Mouse (Mus musculus) adrenal gland (tissue): ENCODE data around the gene Gm42742.

ENCODE experiments used
- intact Hi-C: fragments of 180-260 bp; cut with DNase I; formaldehyde crosslinking; loops from one replicate; pipeline ENCODE4 v1.15.1; 2025
- long read RNA-seq, 2 experiments: library from polyadenylated mRNA; unstranded; transcript quantifications; one replicate each; pipeline ENCODE4 v2.0.0; 2020; ENCODE audit warnings: borderline replicate concordance in 1 of 2; ENCODE audit not compliant: insufficient replicate concordance in 1 of 2

The Gm42742 gene
- long read RNA-seq, experiment 1, partial matches to known transcripts = 2 of 3 reads
- long read RNA-seq, experiment 1, other reads (novel, unspliced or antisense) = 1 of 3 reads
- long read RNA-seq, experiment 2, partial matches to known transcripts = 1 of 3 reads
- long read RNA-seq, experiment 2, other reads (novel, unspliced or antisense) = 2 of 3 reads

DNA sequence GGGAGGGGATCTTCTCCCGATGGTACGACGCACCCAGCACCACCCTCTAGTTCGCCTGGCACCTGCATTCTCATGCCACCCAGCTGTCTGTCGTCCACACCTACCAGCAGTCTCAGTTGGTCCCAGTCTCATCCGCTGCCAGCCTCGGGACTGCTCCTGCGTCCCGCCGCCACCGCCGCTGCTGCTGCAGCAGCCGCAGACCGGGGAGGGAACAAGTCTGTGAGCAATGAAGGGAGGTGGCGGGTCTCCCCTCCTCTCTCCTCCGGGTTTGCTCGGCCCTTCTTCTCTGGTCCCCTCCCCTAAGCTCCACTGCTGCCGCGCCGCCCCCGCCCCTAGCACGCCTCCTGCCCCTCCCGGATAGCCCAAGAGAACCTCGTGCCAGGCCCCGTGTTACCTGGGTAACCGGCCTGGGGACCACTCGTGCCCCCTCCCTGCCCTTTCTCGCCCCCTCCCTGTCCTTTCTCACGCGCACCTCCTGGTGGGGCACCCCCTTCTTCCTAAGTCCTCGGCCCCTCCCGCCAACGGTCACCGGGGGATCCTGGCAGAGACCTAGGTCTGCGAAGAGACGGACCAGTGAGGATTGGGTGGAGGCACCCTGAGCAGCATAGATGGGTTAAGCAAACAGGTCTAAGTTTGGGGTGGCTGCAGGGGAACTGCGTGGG is at the start of gene Gm42742, which contains the start of gene Prrt2:
Gene Gm42742, minus strand, starts transcription at position 197 of the 662 bp plus-strand sequence.
Gene Prrt2, minus strand, starts transcription at position 311 of the 662 bp plus-strand sequence.
- intact Hi-C loops = no loop called here

GRCm38 (mm10) chr7:127066317-127066716 is 45.4 kb upstream of the Gm42742 start:
- intact Hi-C loops = no loop called here

- intact Hi-C loops = no loop called here
Measured at GRCm38 (mm10) chr7:127065538-127065937, 44.6 kb upstream of the Gm42742 start.

DNA sequence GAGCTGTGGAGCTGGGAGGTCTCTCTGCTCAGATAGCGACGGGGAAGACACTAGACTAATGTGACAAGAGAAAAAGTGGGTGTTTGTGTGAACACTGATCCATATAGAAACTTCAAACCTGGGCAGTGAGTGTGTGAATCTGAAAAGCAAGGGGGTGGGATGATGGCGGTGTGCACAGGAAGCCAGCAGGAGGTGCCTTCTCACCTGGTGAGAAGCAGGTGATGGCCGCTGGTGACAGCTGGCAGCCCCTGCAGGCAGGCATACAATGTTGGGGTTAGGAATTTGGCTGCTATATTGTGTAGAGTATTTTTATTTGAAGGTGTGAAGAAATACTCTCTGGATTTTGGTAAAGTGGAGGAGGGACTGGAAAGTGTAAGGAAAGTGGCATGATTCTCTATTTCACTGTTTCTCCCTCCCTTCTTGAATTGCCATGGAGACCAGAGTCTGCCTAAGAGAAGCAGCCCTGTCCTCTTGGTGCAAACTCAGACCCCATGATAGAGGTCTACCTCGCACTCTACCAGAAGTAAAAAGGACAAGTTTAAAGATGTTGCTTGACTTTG is 34.2 kb upstream of the Gm42742 start:
- intact Hi-C loops = no loop called here

- intact Hi-C loops = loop anchor here (5.0 kb wide), 1 partner anchor 60 kb away; no protein-coding TSS in a partner anchor
Measured at GRCm38 (mm10) chr7:127041851-127042672, 21.2 kb upstream of the Gm42742 start, which contains the start of gene Kif22. Gene Kif22 (minus strand): TSS chr7:127042471.

DNA sequence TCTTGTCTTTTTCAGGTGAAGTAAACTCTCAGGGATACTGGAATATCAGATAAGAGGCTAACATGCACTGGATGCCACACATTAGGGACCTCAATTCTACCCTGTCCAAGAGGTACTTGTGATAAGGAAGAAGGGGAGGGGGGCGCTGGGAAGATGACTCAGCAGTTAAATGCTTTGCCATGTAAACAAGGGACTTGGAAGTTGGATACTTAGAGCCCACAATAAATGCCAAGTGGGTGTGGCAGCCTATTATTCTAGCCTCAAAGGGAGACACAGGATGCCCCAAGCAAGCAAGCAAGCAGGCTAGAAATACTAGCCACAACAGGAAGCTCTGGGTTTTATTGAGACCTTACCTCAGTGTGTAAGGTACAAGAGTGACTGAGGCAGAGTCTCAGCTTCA is 10.3 kb upstream of the Gm42742 start:
- intact Hi-C loops = no loop called here

- intact Hi-C loops = no loop called here
Measured at GRCm38 (mm10) chr7:127030172-127030571, 9.3 kb upstream of the Gm42742 start.

GRCm38 (mm10) chr7:127027885-127028284 is 7.0 kb upstream of the Gm42742 start:
- intact Hi-C loops = loop anchor here (5.0 kb wide), 1 partner anchor 74 kb away; no protein-coding TSS in a partner anchor

- intact Hi-C loops = loop anchor here (5.0 kb wide), 1 partner anchor 75 kb away; no protein-coding TSS in a partner anchor
Measured at GRCm38 (mm10) chr7:127026984-127027726, 6.3 kb upstream of the Gm42742 start, which contains the start of gene Maz. Gene Maz (minus strand): TSS chr7:127027037.

GRCm38 (mm10) chr7:127026616-127026983 is 5.7 kb upstream of the Gm42742 start:
- intact Hi-C loops = loop anchor here (5.0 kb wide), 1 partner anchor 76 kb away; no protein-coding TSS in a partner anchor

DNA sequence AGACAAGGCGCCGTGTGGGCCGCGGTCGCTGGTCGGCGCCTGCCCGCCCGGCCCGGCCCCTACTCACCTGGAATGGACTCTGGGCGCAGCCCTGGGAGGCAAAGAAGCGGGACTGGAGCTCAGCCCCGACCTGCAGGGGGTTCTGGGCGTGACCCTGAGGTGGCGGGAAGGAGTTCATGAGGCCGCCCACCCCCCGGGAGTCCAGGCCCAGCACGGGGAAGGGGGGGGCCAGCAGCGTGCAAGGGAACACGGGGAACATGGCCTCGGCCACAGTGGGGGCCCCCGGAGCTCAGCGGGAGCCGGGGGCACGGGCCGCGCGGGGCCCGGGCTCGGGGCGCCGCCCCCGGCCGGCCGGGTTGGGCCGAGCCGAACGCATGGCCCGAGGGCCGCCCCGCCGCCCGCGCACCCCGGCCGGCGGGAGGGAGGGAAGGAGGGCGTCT is 5.3 kb upstream of the Gm42742 start:
- intact Hi-C loops = loop anchor here (5.0 kb wide), 1 partner anchor 76 kb away; no protein-coding TSS in a partner anchor

GRCm38 (mm10) chr7:127025556-127026160 is 4.8 kb upstream of the Gm42742 start:
- intact Hi-C loops = loop anchor here (5.0 kb wide), 1 partner anchor 77 kb away; no protein-coding TSS in a partner anchor

DNA sequence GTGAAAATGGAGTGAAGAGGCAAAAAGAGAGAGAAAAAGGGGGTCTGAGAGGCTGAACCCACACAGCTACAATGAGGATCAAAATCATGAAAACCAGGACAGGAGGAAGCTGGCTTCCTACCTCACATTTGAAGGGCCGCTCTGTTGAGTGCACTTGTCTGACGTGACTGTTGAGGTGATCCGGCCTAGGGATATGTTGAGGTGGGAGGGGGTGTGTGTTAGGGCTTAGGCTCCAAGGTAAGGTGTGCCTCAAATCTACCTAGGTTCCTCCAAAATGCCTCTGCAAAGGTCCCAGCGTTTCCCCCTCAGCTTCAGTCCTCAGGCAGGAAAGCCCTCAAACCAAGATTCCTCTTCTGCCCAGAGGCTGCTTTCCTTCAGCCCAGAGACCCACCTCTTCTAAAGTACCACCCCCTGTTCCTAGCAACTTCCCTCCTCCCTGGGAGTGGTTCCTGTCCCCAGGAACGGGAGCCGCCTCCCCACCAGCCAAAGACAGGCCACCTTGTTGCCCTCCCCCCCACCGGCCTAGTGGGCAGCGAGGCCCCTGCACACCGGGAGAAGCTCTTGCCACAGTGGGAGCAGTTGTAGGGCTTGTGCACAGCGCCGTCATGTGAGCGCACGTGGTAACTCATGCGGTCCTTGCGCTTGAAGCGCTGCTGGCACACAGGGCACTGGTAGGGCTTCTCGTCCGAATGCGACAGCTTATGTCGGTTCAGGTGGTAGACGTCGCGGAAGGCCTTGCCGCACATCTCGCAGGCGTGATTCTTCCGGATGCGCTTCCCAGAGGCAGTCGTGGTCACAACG is 4.1 kb upstream of the Gm42742 start:
- intact Hi-C loops = loop anchor here (5.0 kb wide), 1 partner anchor 77 kb away; no protein-coding TSS in a partner anchor

DNA sequence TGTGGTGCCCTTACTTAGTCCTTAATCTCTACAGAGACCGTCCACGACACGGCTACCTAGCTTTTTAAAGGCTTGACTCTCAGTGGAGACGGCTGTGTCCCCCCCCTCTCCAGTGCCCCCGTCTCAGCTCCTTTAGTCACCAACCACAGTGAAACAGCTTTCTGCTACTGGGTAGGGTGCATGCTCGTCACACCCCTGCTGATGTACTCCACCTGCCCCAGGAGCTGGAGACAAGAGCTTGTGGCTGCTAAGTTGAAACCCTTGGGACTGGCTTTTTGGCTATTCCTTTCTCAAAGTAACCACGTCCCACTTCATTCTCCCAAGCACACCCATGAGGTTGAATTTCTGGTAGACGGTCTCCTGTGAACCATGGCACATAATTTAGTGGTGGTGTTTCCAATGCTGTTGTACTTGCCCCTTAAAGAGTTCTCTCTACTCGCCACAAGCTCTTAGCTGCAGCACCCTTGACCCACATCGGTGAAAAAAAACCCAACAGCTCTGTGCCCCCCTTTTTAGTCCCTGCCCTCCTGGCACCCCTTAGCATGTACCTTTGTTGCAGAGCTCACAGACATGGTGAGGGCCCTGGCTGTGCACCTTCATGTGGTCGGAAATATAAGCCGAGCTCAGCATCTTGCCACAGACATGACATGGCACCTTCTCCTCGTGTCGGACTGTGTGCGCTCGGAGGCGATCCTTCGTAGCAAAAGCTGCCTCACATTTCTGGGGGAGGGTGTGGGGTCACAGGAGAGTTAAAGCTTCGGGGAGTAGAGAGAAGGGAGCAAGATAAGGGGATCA is 3.2 kb upstream of the Gm42742 start:
- intact Hi-C loops = no loop called here

- intact Hi-C loops = no loop called here
Measured at GRCm38 (mm10) chr7:127023272-127023691, 2.4 kb upstream of the Gm42742 start.

GRCm38 (mm10) chr7:127022528-127023271 is 1.8 kb upstream of the Gm42742 start:
- intact Hi-C loops = no loop called here
